Mouse (Mus musculus) embryonic fibroblast, embryonic 13.5 days (primary cell): Measurements from ENCODE around the gene Otulin. TPM values are rescaled to one million over a fixed set of nuclear protein-coding genes. Genes with fewer than 3 reads are reported as not detected.

Experiments used
- H3K27ac ChIP-seq: 2 replicates; pipeline ENCODE4 v1.5.1; 2012; ENCODE audit warnings: low read length, control low read depth, inconsistent platforms; ENCODE audit not compliant: insufficient read depth
- H3K4me1 ChIP-seq: 2 replicates; pipeline ENCODE4 v1.6.1; 2011; ENCODE audit warnings: low read length; ENCODE audit not compliant: control insufficient read depth, insufficient read depth
- H3K4me3 ChIP-seq: 2 replicates; pipeline ENCODE4 v1.5.1; 2011; ENCODE audit warnings: mild to moderate bottlenecking, control low read depth, low read length; ENCODE audit not compliant: insufficient read depth
- CTCF ChIP-seq: IDR thresholded peaks from 2 replicates; pipeline ENCODE4 v1.5.1; 2011; ENCODE audit warnings: mild to moderate bottlenecking, control low read depth, low read length, moderate library complexity, borderline replicate concordance; ENCODE audit not compliant: insufficient read depth
- POLR2A ChIP-seq: IDR thresholded peaks from 2 replicates; pipeline ENCODE4 v1.6.1; 2011; ENCODE audit warnings: low read depth, mild to moderate bottlenecking, control low read depth, low read length, moderate library complexity
- polyA plus RNA-seq: library from polyadenylated mRNA; stranded (reverse); fragments of >200 nt; gene quantifications from 2 replicates; pipeline ENCODE4 v1.2.4, GENCODE M21; 2011; ENCODE audit warnings: low read depth; ENCODE audit not compliant: missing spikeins, insufficient read length

Otulin gene
- polyA plus RNA-seq, 1 experiment = 23.3 TPM

GRCm38 (mm10) chr15:27560315-27560714 is 70.2 kb downstream of the Otulin start:
- Histone ChIP-seq H3K27ac (no peak overlapping the region), H3K4me3 (no peak overlapping the region), H3K4me1 (no peaks in the 10 kb centered on the region)
- TF ChIP-seq CTCF (no peak), POLR2A (no peak)

- TF ChIP-seq POLR2A (no peak), CTCF (no peak)
- Histone ChIP-seq H3K4me1 (no peaks in the 10 kb centered on the region), H3K4me3 (no peak overlapping the region), H3K27ac (no peak overlapping the region)
Observed at GRCm38 (mm10) chr15:27558456-27559147, 71.9 kb downstream of the Otulin start.

GRCm38 (mm10) chr15:27553554-27553953 is 76.9 kb downstream of the Otulin start:
- no peak overlapping the region for H3K27ac ChIP-seq
- H3K4me3 ChIP-seq = no peak overlapping the region
- TF ChIP-seq POLR2A (no peak), CTCF (no peak)
- H3K4me1 ChIP-seq = no peaks in the 10 kb centered on the region

- Histone ChIP-seq H3K27ac (no peak overlapping the region), H3K4me3 (no peak overlapping the region), H3K4me1 (no peaks in the 10 kb centered on the region)
- TF ChIP-seq CTCF = no peak
Observed at GRCm38 (mm10) chr15:27552129-27552700, 78.3 kb downstream of the Otulin start.

- TF ChIP-seq CTCF (no peak), POLR2A (no peak)
- H3K4me3 ChIP-seq = no peak overlapping the region
- no peaks in the 10 kb centered on the region for H3K4me1 ChIP-seq
- H3K27ac ChIP-seq = no peak overlapping the region
Observed at GRCm38 (mm10) chr15:27551117-27552114, 79.1 kb downstream of the Otulin start.

GRCm38 (mm10) chr15:27550358-27550992 is 80.0 kb downstream of the Otulin start:
- Histone ChIP-seq H3K4me1 (no peaks in the 10 kb centered on the region), H3K27ac (no peak overlapping the region), H3K4me3 (no peak overlapping the region)
- TF ChIP-seq POLR2A (no peak), CTCF (no peak)

- TF ChIP-seq CTCF (no peak), POLR2A (no peak)
- no peak overlapping the region for H3K27ac ChIP-seq
- H3K4me3 ChIP-seq = no peak overlapping the region
- H3K4me1 ChIP-seq = no peaks in the 10 kb centered on the region
Observed at GRCm38 (mm10) chr15:27549878-27550277, 80.6 kb downstream of the Otulin start.

- Histone ChIP-seq H3K4me1 (no peaks in the 10 kb centered on the region), H3K4me3 (no peak overlapping the region), H3K27ac (no peak overlapping the region)
- no peak for TF ChIP-seq CTCF
Observed at GRCm38 (mm10) chr15:27549071-27549470, 81.4 kb downstream of the Otulin start.

- Histone ChIP-seq H3K4me3 (no peak overlapping the region), H3K4me1 (no peaks in the 10 kb centered on the region), H3K27ac (no peak overlapping the region)
- TF ChIP-seq POLR2A = no peak
- no peak for TF ChIP-seq CTCF
Observed at GRCm38 (mm10) chr15:27548110-27548509, 82.4 kb downstream of the Otulin start.
